Comparison of ENCODE assay signal across 25 mouse cellular contexts in genomic region chr17:29256507-29256906, GRCm38 (mm10). TPM values are rescaled to one million over a fixed set of nuclear protein-coding genes. Genes with fewer than 3 reads are reported as not detected.
DNase-seq lines count a peak whose midpoint lies in the region; ATAC-seq lines count a peak whose summit lies in the region.
"Had no signal": no experiment of that assay in that cellular context is flagged by ENCODE, and none has a peak within 500 bp of the region (broad histone marks: within the 10 kb centered on the region; RNA-seq: fewer than 3 reads in every experiment).

No protein-coding gene starts in this region.

- peak; percentile 6 for DNase-seq in adrenal gland, postnatal 10 days
- no peak for DNase-seq in adrenal gland, postnatal 25 days
- no peak for DNase-seq in heart, postnatal 14 days
- DNase-seq in lung, postnatal 25 days (ENCODE audit: low spot score): no peak
- no peak for DNase-seq in limb, embryonic 10.5 days (ENCODE audit: low spot score)
- DNase-seq in MN1 (ENCODE audit: low spot score): no peak
- DNase-seq: adrenal gland, postnatal 14 days; cerebellum, adult 11 months; cerebellum, postnatal 14 days; kidney, adult 18-20 months; left cerebral cortex, postnatal 4 days; lung, adult 2 months; right cerebral cortex, postnatal 14 days; spleen, adult 18-20 months; thymus, postnatal 25 days had no signal

- no peak for ATAC-seq in heart, embryonic 12.5 days (ENCODE audit: insufficient number of reproducible peaks, low FRiP score)
- no peak for ATAC-seq in lung, embryonic 15.5 days (ENCODE audit: borderline replicate concordance, extremely low read depth, low FRiP score, low TSS enrichment)
- ATAC-seq: activated CD4-positive, CD25-positive, alpha-beta regulatory T cell, adult 4 months; liver, embryonic 12.5 days; midbrain, embryonic 15.5 days had no signal

- peak overlapping the region; percentile 90 for H3K27ac ChIP-seq in heart, embryonic 12.5 days (ENCODE audit: poor library complexity, severe bottlenecking)
- peak overlapping the region; percentile 67; the same call in 1 of the 2 replicates for H3K27ac ChIP-seq in lung, embryonic 15.5 days
- H3K27ac ChIP-seq in limb, embryonic 10.5 days: peak overlapping the region; percentile 11; the same call in 1 of the 2 replicates
- H3K27ac ChIP-seq: embryonic facial prominence, embryonic 15.5 days; hindbrain, embryonic 12.5 days; layer of hippocampus, adult 2 months; liver, embryonic 12.5 days; midbrain, embryonic 15.5 days had no signal

- H3K4me3 ChIP-seq in heart, embryonic 12.5 days: no peak overlapping the region
- H3K4me3 ChIP-seq in lung, embryonic 15.5 days: no peak overlapping the region
- no peak overlapping the region for H3K4me3 ChIP-seq in limb, embryonic 10.5 days
- H3K4me3 ChIP-seq: embryonic facial prominence, embryonic 15.5 days; hindbrain, embryonic 12.5 days; layer of hippocampus, adult 2 months; liver, embryonic 12.5 days; midbrain, embryonic 15.5 days; myocyte had no signal

- H3K27me3 ChIP-seq in heart, embryonic 12.5 days (replicated peaks): no peaks in the 10 kb centered on the region
- no peaks in the 10 kb centered on the region for H3K27me3 ChIP-seq in lung, embryonic 15.5 days
- no peaks in the 10 kb centered on the region for H3K27me3 ChIP-seq in limb, embryonic 10.5 days (ENCODE audit: low read depth, poor library complexity, severe bottlenecking)
- H3K27me3 ChIP-seq: embryonic facial prominence, embryonic 15.5 days; hindbrain, embryonic 12.5 days; liver, embryonic 12.5 days; midbrain, embryonic 15.5 days had no signal

- peak overlapping the region; percentile 29 for H3K9ac ChIP-seq in heart, embryonic 12.5 days
- H3K9ac ChIP-seq in lung, embryonic 15.5 days: no peak overlapping the region
- H3K9ac ChIP-seq: embryonic facial prominence, embryonic 15.5 days; hindbrain, embryonic 12.5 days; liver, embryonic 12.5 days; midbrain, embryonic 15.5 days had no signal

- peaks cover 84% of the 10 kb centered on the region for H3K4me1 ChIP-seq in heart, embryonic 12.5 days (replicated peaks)
- H3K4me1 ChIP-seq in lung, embryonic 15.5 days: peaks cover 69% of the 10 kb centered on the region
- H3K4me1 ChIP-seq in limb, embryonic 10.5 days: peaks cover 54% of the 10 kb centered on the region

- H3K4me2 ChIP-seq in heart, embryonic 12.5 days: peak overlapping the region; percentile 38
- H3K4me2 ChIP-seq in lung, embryonic 15.5 days: no peak overlapping the region
- H3K4me2 ChIP-seq: embryonic facial prominence, embryonic 15.5 days; hindbrain, embryonic 12.5 days; liver, embryonic 12.5 days; midbrain, embryonic 15.5 days had no signal

- H3K9me3 ChIP-seq in heart, embryonic 12.5 days (replicated peaks): no peaks in the 10 kb centered on the region
- no peaks in the 10 kb centered on the region for H3K9me3 ChIP-seq in lung, embryonic 15.5 days
- H3K9me3 ChIP-seq in limb, embryonic 10.5 days (replicated peaks): no peaks in the 10 kb centered on the region
- H3K9me3 ChIP-seq: embryonic facial prominence, embryonic 15.5 days; hindbrain, embryonic 12.5 days; liver, embryonic 12.5 days; midbrain, embryonic 15.5 days had no signal

- intact Hi-C loops in heart, postnatal 14 days (cut with DNase I): no loop called here

- H3K36me3 ChIP-seq in heart, embryonic 12.5 days: peaks cover 72% of the 10 kb centered on the region
- peaks cover 47% of the 10 kb centered on the region for H3K36me3 ChIP-seq in lung, embryonic 15.5 days
- H3K36me3 ChIP-seq in limb, embryonic 10.5 days: peaks cover 99% of the 10 kb centered on the region

- 69% methylated on average over 6 of the region's 6 CpGs for WGBS in heart, embryonic 12.5 days
- 72% methylated on average over 6 of the region's 6 CpGs for WGBS in lung, embryonic 15.5 days
- 80% methylated on average over 6 of the region's 6 CpGs for WGBS in limb, embryonic 10.5 days

RNA-seq across cellular contexts. Expression of gene Ppil1, which starts 7.5 kb away (rescaled TPM):
- 10 to 100 TPM; 24.6 to 27.9 TPM for total RNA-seq in adrenal gland, postnatal 10 days (2021)
- 22.3 and 28.9 TPM in 2 replicates for total RNA-seq in adrenal gland, postnatal 25 days (2021)
- 101 and 112 TPM in 2 replicates for polyA plus RNA-seq in heart, embryonic 12.5 days (2016; fragmentation: Nextera tagmentation; extraction: Ambion mirVana)
- 10 to 100 TPM; 28.8 to 33.5 TPM for total RNA-seq in heart, postnatal 14 days (2021)
- 169 and 174 TPM in 2 replicates for polyA plus RNA-seq in lung, embryonic 15.5 days (2015; fragmentation: Nextera tagmentation; extraction: Ambion mirVana)
- polyA plus RNA-seq in limb, embryonic 10.5 days (2016; fragmentation: Nextera tagmentation; extraction: Ambion mirVana): 239 and 250 TPM in 2 replicates

RNA-seq across cellular contexts. Expression of gene BC004004, which starts 12.1 kb away (rescaled TPM):
- 100 to 1,000 TPM; 158 to 160 TPM for total RNA-seq in adrenal gland, postnatal 10 days (2021)
- 116 and 134 TPM in 2 replicates for total RNA-seq in adrenal gland, postnatal 25 days (2021)
- polyA plus RNA-seq in heart, embryonic 12.5 days (2016; fragmentation: Nextera tagmentation; extraction: Ambion mirVana): 80.0 and 87.6 TPM in 2 replicates
- total RNA-seq in heart, postnatal 14 days (2021): 100 to 1,000 TPM; 189 to 195 TPM
- polyA plus RNA-seq in lung, embryonic 15.5 days (2015; fragmentation: Nextera tagmentation; extraction: Ambion mirVana): 79.2 and 83.2 TPM in 2 replicates
- 47.9 and 52.9 TPM in 2 replicates for polyA plus RNA-seq in limb, embryonic 10.5 days (2016; fragmentation: Nextera tagmentation; extraction: Ambion mirVana)

RNA-seq across cellular contexts. Expression of gene Cpne5, which starts 18.5 kb away (rescaled TPM):
- total RNA-seq in adrenal gland, postnatal 10 days (2021): 1 to 10 TPM; 1.0 to 1.6 TPM
- total RNA-seq in adrenal gland, postnatal 25 days (2021): 0.33 and 0.52 TPM in 2 replicates
- polyA plus RNA-seq in heart, embryonic 12.5 days (2016; fragmentation: Nextera tagmentation; extraction: Ambion mirVana): 20.4 and 24.1 TPM in 2 replicates
- 1 to 10 TPM; 2.3 to 3.9 TPM for total RNA-seq in heart, postnatal 14 days (2021)
- polyA plus RNA-seq in lung, embryonic 15.5 days (2015; fragmentation: Nextera tagmentation; extraction: Ambion mirVana): 3.9 and 5.1 TPM in 2 replicates
- 2.0 and 3.2 TPM in 2 replicates for polyA plus RNA-seq in limb, embryonic 10.5 days (2016; fragmentation: Nextera tagmentation; extraction: Ambion mirVana)
- total RNA-seq: gastrocnemius, adult 18-20 months had no signal

Comparison
In these comparisons a context has a peak if more than half of its experiments do, and no peak if none do; other contexts are left out.
1. H3K27ac ChIP-seq: peak in every context shown above with its lines; median percentile 90 in heart, embryonic 12.5 days; 67 in lung, embryonic 15.5 days; 11 in limb, embryonic 10.5 days.